In the genomic region with DNA sequence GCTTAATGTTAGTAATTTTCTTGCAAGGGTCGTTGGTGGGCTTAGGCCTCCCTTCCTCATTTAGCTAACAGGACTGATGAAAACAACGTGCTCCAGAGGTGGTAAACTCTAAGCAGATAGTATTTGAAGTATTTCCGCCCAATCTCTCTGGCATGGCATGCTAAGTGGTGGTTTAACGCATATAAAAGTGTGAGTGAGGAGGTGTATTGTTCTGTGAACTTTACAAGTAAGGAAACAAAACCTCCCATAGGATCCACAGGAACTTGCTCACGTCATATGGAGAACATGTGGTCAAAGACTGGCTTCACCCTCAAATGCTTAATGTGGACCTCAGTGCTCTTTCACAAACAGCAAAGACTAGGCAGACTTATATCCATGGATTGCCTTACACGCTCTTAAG, we compare ENCODE assay signal across 13 mouse cellular contexts.
"Had no signal": no experiment of that assay in that cellular context is flagged by ENCODE, and none has a peak within 500 bp of the region (broad histone marks: within the 10 kb centered on the region; RNA-seq: fewer than 3 reads in every experiment).

No protein-coding gene starts in this region.

- H3K27ac ChIP-seq: kidney, postnatal 0 days; liver, embryonic 15.5 days; midbrain, embryonic 13.5 days; neural tube, embryonic 13.5 days had no signal

- H3K4me1 ChIP-seq: liver, embryonic 15.5 days; midbrain, embryonic 13.5 days; neural tube, embryonic 13.5 days had no signal

- ATAC-seq: midbrain, embryonic 13.5 days had no signal

- H3K9me3 ChIP-seq: liver, embryonic 15.5 days; midbrain, embryonic 13.5 days; neural tube, embryonic 13.5 days had no signal

- H3K36me3 ChIP-seq: liver, embryonic 15.5 days; midbrain, embryonic 13.5 days; neural tube, embryonic 13.5 days had no signal

- H3K27me3 ChIP-seq: liver, embryonic 15.5 days; midbrain, embryonic 13.5 days; neural tube, embryonic 13.5 days had no signal

- H3K9ac ChIP-seq: liver, embryonic 15.5 days; midbrain, embryonic 13.5 days; neural tube, embryonic 13.5 days had no signal

- DNase-seq: kidney, adult 9 months; kidney, postnatal 36 days; layer of hippocampus, adult 9-11 months; left cerebral cortex, postnatal 4 days; lung, adult 2 months; lung, postnatal 36 days; right cerebral cortex, postnatal 14 days; thymus, postnatal 36 days had no signal

- H3K4me2 ChIP-seq: liver, embryonic 11.5 days; liver, embryonic 15.5 days; midbrain, embryonic 13.5 days; neural tube, embryonic 13.5 days had no signal

- H3K4me3 ChIP-seq: liver, embryonic 15.5 days; midbrain, embryonic 13.5 days; neural tube, embryonic 13.5 days had no signal
